ENCODE assay signal across 22 mouse cellular contexts in genomic region chr13:119810031-119810430, GRCm38 (mm10). TPM values are rescaled to one million over a fixed set of nuclear protein-coding genes. Genes with fewer than 3 reads are reported as not detected.
"Had no signal": no experiment of that assay in that cellular context is flagged by ENCODE, and none has a peak within 500 bp of the region (broad histone marks: within the 10 kb centered on the region; RNA-seq: fewer than 3 reads in every experiment).

No protein-coding gene starts in this region.

- H3K27ac ChIP-seq: kidney, postnatal 0 days; left cerebral cortex, adult 2 months; limb, embryonic 12.5 days; liver, embryonic 15.5 days; midbrain, embryonic 15.5 days; neural tube, embryonic 12.5 days; stomach, embryonic 15.5 days had no signal

- ATAC-seq: lung, postnatal 0 days; midbrain, embryonic 15.5 days had no signal

- H3K4me1 ChIP-seq: limb, embryonic 12.5 days; liver, embryonic 15.5 days; midbrain, embryonic 15.5 days; neural tube, embryonic 12.5 days; stomach, embryonic 15.5 days had no signal

- H3K4me2 ChIP-seq: limb, embryonic 12.5 days; liver, embryonic 11.5 days; liver, embryonic 15.5 days; midbrain, embryonic 15.5 days; neural tube, embryonic 12.5 days; stomach, embryonic 15.5 days had no signal

- DNase-seq: kidney, adult 9 months; lung, adult 2 months; lung, postnatal 36 days; spleen, adult 18-20 months; thymus, adult 2 months; thymus, postnatal 25 days had no signal

- H3K36me3 ChIP-seq: limb, embryonic 12.5 days; liver, embryonic 15.5 days; midbrain, embryonic 15.5 days; neural tube, embryonic 12.5 days; stomach, embryonic 15.5 days had no signal

- H3K9me3 ChIP-seq: limb, embryonic 12.5 days; liver, embryonic 15.5 days; midbrain, embryonic 15.5 days; neural tube, embryonic 12.5 days; stomach, embryonic 15.5 days had no signal

- H3K9ac ChIP-seq: limb, embryonic 12.5 days; liver, embryonic 15.5 days; midbrain, embryonic 15.5 days; neural tube, embryonic 12.5 days; stomach, embryonic 15.5 days had no signal

- H3K4me3 ChIP-seq: left cerebral cortex, adult 2 months; limb, embryonic 12.5 days; liver, embryonic 15.5 days; midbrain, embryonic 15.5 days; neural tube, embryonic 12.5 days; stomach, embryonic 15.5 days had no signal

- H3K27me3 ChIP-seq: limb, embryonic 12.5 days; liver, embryonic 15.5 days; midbrain, embryonic 15.5 days; neural tube, embryonic 12.5 days; stomach, embryonic 15.5 days had no signal

RNA-seq across cellular contexts. Expression of gene AF067063, which starts 20.0 kb away (rescaled TPM):
- total RNA-seq: layer of hippocampus, postnatal 25 days; left cerebral cortex, adult 2 months; left cerebral cortex, postnatal 25 days; megakaryocyte progenitor cell, adult 5-6 weeks; monocyte, adult 5-6 weeks; neutrophil, adult 5-6 weeks had no signal
- polyA plus RNA-seq: kidney, postnatal 0 days; limb, embryonic 12.5 days; liver, embryonic 11.5 days; liver, embryonic 15.5 days; lung, adult 2 months; lung, postnatal 0 days; midbrain, embryonic 15.5 days; neural tube, embryonic 12.5 days; stomach, embryonic 15.5 days; thymus, adult 2 months; urinary bladder, adult 2 months had no signal

RNA-seq across cellular contexts. Expression of gene D13Ertd608e, which starts 25.8 kb away (rescaled TPM):
- total RNA-seq: layer of hippocampus, postnatal 25 days; left cerebral cortex, adult 2 months; left cerebral cortex, postnatal 25 days; megakaryocyte progenitor cell, adult 5-6 weeks; monocyte, adult 5-6 weeks; neutrophil, adult 5-6 weeks had no signal
- polyA plus RNA-seq: kidney, postnatal 0 days; limb, embryonic 12.5 days; liver, embryonic 11.5 days; liver, embryonic 15.5 days; lung, adult 2 months; lung, postnatal 0 days; midbrain, embryonic 15.5 days; neural tube, embryonic 12.5 days; stomach, embryonic 15.5 days; testis, adult 2 months had no signal
